Mouse (Mus musculus) CH12.LX (cell line): ENCODE results near the gene Zdhhc23. TPM values are rescaled to one million over a fixed set of nuclear protein-coding genes. Genes with fewer than 3 reads are reported as not detected.

Experiments used
- DNase-seq: peaks from one replicate; pipeline ENCODE4 v3.0.0-alpha.2; 2013; ENCODE audit errors: extremely low read depth
- H3K27ac ChIP-seq: 2 replicates; pipeline ENCODE4 v1.5.1; 2012; ENCODE audit warnings: low read depth, mild to moderate bottlenecking, control low read depth, moderate library complexity; ENCODE audit not compliant: insufficient read depth
- H3K27me3 ChIP-seq: replicated peaks from 2 replicates; pipeline ENCODE3; 2012; ENCODE audit warnings: inconsistent platforms
- H3K36me3 ChIP-seq, 2 experiments: replicated peaks in 1 of 2; 2 replicates each; pipeline versions ENCODE3 to v1.6.1; 2012; ENCODE audit warnings: inconsistent platforms in 1 of 2, low read length in 1 of 2, mild to moderate bottlenecking in 1 of 2, mixed read lengths in 1 of 2, moderate library complexity in 1 of 2; ENCODE audit not compliant: control insufficient read depth in 1 of 2, insufficient read depth in 1 of 2
- H3K4me1 ChIP-seq, 2 experiments: 2 replicates each; pipeline ENCODE4 v1.6.1; 2012; ENCODE audit warnings: inconsistent platforms in 1 of 2, moderate library complexity in 1 of 2; ENCODE audit not compliant: insufficient read depth in 2 of 2, control insufficient read depth in 1 of 2
- H3K4me2 ChIP-seq: 2 replicates; pipeline ENCODE4 v1.6.1; 2012; ENCODE audit warnings: low read depth, mild to moderate bottlenecking, control low read depth; ENCODE audit not compliant: poor library complexity, insufficient read depth, severe bottlenecking
- H3K4me3 ChIP-seq, 3 experiments: fragments of 150-350 bp in 1 of 3; sonication (generic) in 1 of 3; replicated peaks in 1 of 3; 2 replicates each; pipeline versions ENCODE3 to v1.5.1; 2011 to 2012; ENCODE audit warnings: low read depth in 2 of 3, low read length in 2 of 3, mild to moderate bottlenecking in 2 of 3, moderate library complexity in 2 of 3, control low read depth in 1 of 3, improper control_type of control experiment in 1 of 3, inconsistent platforms in 1 of 3, mixed read lengths in 1 of 3; ENCODE audit not compliant: poor library complexity in 1 of 3
- H3K79me2 ChIP-seq: replicated peaks from 2 replicates; pipeline ENCODE4 v1.6.1; 2012; ENCODE audit warnings: mild to moderate bottlenecking, moderate library complexity; ENCODE audit not compliant: control insufficient read depth, poor library complexity, insufficient read depth, severe bottlenecking; ENCODE audit errors: extremely low read depth
- H3K9ac ChIP-seq: 2 replicates; pipeline ENCODE4 v1.6.1; 2012; ENCODE audit warnings: low read depth, mild to moderate bottlenecking, control low read depth, moderate library complexity; ENCODE audit not compliant: insufficient read depth
- H3K9me3 ChIP-seq: replicated peaks from 2 replicates; pipeline ENCODE3; 2012; ENCODE audit warnings: low read length, inconsistent platforms, mixed read lengths
- BHLHE40 ChIP-seq: IDR thresholded peaks from 2 replicates; pipeline ENCODE4 v1.6.1; 2011; ENCODE audit warnings: mild to moderate bottlenecking, low read depth, low read length, improper control_type of control experiment
- CTCF ChIP-seq, 2 experiments: IDR thresholded peaks in 1 of 2; conservative IDR thresholded peaks in 1 of 2; 2 replicates each; pipeline ENCODE4 v1.5.1; 2011 to 2012; ENCODE audit warnings: low read depth in 2 of 2, low read length in 2 of 2, improper control_type of control experiment in 1 of 2, inconsistent platforms in 1 of 2, mild to moderate bottlenecking in 1 of 2, moderate library complexity in 1 of 2
- GABPA ChIP-seq: IDR thresholded peaks from 2 replicates; pipeline ENCODE4 v1.6.1; 2012; ENCODE audit warnings: low read depth, low read length, improper control_type of control experiment, inconsistent platforms; ENCODE audit not compliant: insufficient replicate concordance
- JUND ChIP-seq: conservative IDR thresholded peaks from 2 replicates; pipeline ENCODE4 v1.6.1; 2011; ENCODE audit warnings: low read depth, low read length, improper control_type of control experiment
- POLR2A ChIP-seq: IDR thresholded peaks from 2 replicates; pipeline ENCODE4 v1.6.1; 2011; ENCODE audit warnings: low read depth, mild to moderate bottlenecking, improper control_type of control experiment, low read length
- RAD21 ChIP-seq: IDR thresholded peaks from 2 replicates; pipeline ENCODE4 v1.6.1; 2011; ENCODE audit warnings: low read depth, mild to moderate bottlenecking, low read length, improper control_type of control experiment, moderate library complexity
- RCOR1 ChIP-seq: conservative IDR thresholded peaks from 2 replicates; pipeline ENCODE4 v1.6.1; 2012; ENCODE audit warnings: low read depth, mild to moderate bottlenecking, inconsistent platforms, low read length, improper control_type of control experiment
- TCF12 ChIP-seq: IDR thresholded peaks from 2 replicates; pipeline ENCODE4 v1.6.1; 2014; ENCODE audit warnings: low read depth, mild to moderate bottlenecking, inconsistent platforms, low read length, improper control_type of control experiment
- USF1 ChIP-seq: IDR thresholded peaks from 2 replicates; pipeline ENCODE4 v1.6.1; 2014; ENCODE audit warnings: low read depth, mild to moderate bottlenecking, inconsistent platforms, low read length, improper control_type of control experiment
- ZMIZ1 ChIP-seq: IDR thresholded peaks from 2 replicates; pipeline ENCODE4 v1.6.1; 2012; ENCODE audit warnings: low read depth, mild to moderate bottlenecking, inconsistent platforms, low read length, improper control_type of control experiment
- dilution Hi-C: fragments of 300-500 bp; cut with MboI; formaldehyde crosslinking; loops from 2 replicates; pipeline ENCODE4 v1.14.3; 2020; ENCODE audit warnings: low sequenced_read_pairs; ENCODE audit not compliant: extremely low pct_unique_long_range_greater_than_20kb, extremely low pct_ligation_motif_present
- in situ Hi-C: fragments of 300-500 bp; cut with MboI; formaldehyde crosslinking; loops from 3 replicates; pipeline ENCODE4 v1.14.3; 2019; ENCODE audit warnings: low sequenced_read_pairs, low pct_ligation_motif_present, low pct_unique_long_range_greater_than_20kb, mixed read lengths
- polyA plus RNA-seq: library from polyadenylated mRNA; unstranded; fragments of >175 nt; gene quantifications from 2 replicates; pipeline ENCODE4 v1.2.1, GENCODE M21; 2012; ENCODE audit warnings: low read depth; ENCODE audit not compliant: insufficient read length
- total RNA-seq, 2 experiments: library from RNA; depleted of rRNA; stranded (reverse); fragments of 300-350 nt in 1 of 2; fragments of >200 nt in 1 of 2; gene quantifications; 2 replicates each; pipeline ENCODE4 v1.2.3; 2012 to 2014

The Zdhhc23 gene
- total and polyA plus RNA-seq, 3 experiments: 0.20 to 0.68 (median 0.46) TPM

DNA sequence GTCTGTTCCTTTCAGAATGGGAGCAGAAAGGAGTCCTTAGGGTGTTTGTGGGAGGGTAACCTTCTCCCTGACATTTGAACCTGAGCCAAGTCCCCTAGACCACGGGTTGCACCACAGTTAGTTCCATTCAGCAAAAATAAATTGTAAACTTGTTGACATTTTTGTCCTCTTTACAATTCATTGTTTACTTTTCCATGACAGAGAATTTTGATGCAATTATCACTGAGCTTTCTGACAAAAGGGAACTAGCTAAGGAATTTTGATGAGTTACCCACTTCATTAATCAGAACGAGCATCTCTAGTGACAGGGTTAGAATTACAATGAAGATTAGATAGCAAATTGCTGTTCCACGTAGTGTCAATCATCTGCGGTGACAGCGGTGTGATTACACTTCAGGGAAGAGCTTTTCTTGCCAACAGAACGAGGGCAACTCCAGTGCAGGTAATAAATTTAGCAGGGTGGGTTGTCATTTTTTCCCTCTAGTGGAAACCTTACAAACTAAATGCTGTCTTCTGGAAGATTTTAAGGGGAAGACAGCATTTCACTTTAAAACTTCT is 54.5 kb downstream of the Zdhhc23 start:
- H3K27me3 ChIP-seq: no peaks in the 10 kb centered on the region
- H3K4me3 ChIP-seq: no peak overlapping the region
- no peak for TF ChIP-seq RAD21
- H3K36me3 ChIP-seq: peaks cover 2 to 33% of the 10 kb centered on the region in 2 experiments
- dilution Hi-C loops (no loop called here), in situ Hi-C loops (no loop called here)
- no peaks in the 10 kb centered on the region for H3K4me1 ChIP-seq
- H3K9me3 ChIP-seq: no peaks in the 10 kb centered on the region
- H3K79me2 ChIP-seq: no peaks in the 10 kb centered on the region
- H3K9ac ChIP-seq: no peak overlapping the region
- DNase-seq: no peak
- H3K27ac ChIP-seq: no peak overlapping the region
- no peak overlapping the region for H3K4me2 ChIP-seq

DNA sequence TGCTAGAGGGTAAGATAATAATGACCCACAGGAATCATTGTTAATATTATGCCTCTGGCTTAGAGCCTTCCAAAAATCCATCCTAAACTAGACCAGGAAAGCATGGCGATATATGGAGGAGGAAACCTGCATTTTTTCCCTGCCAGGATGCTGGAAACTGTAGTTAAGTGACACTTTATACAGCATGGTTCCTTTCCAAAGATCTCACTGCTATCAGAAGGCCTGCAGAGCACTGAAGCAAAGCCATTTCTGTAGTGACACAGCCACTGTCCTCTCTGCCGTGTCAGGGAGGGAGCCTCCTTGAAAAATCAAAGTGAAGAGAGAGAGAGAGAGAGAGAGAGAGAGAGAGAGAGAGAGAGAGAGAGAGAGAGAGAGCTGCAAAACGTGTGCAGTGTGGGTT is 57.0 kb downstream of the Zdhhc23 start:
- no peaks in the 10 kb centered on the region for H3K4me1 ChIP-seq
- no peak for DNase-seq
- no peak overlapping the region for H3K9ac ChIP-seq
- no peak overlapping the region for H3K4me3 ChIP-seq
- no peaks in the 10 kb centered on the region for H3K79me2 ChIP-seq
- TF ChIP-seq GABPA (no peak), RAD21 (no peak)
- TF ChIP-seq, all 38 proteins: peak for 0
- peaks cover 4 to 39% of the 10 kb centered on the region in 2 experiments for H3K36me3 ChIP-seq
- no peak overlapping the region for H3K27ac ChIP-seq
- H3K9me3 ChIP-seq: no peaks in the 10 kb centered on the region
- no peak overlapping the region for H3K4me2 ChIP-seq
- in situ Hi-C loops: no loop called here
- dilution Hi-C loops: no loop called here
- no peaks in the 10 kb centered on the region for H3K27me3 ChIP-seq

DNA sequence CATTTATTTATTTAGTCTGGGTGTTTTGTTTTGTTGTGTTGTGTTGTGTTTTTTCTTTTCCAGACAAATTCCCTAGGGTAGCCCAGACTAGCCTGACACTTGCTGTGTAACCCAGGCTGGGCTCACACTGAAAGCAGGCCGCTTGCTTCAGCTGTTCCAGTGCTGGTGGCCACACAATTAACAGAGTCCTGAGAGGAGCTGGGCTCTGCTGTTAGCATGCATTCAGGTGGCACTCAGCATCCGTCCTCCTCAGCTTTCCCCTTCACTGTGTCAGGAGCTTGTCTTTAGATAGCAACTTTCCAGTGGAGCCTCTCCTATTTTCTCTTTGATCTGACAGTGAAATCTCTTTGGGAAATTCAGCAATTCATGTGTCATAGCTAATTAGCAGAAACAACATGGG is 57.6 kb downstream of the Zdhhc23 start:
- DNase-seq: no peak
- Histone ChIP-seq H3K9ac (no peak overlapping the region), H3K9me3 (no peaks in the 10 kb centered on the region), H3K79me2 (no peaks in the 10 kb centered on the region), H3K27me3 (no peaks in the 10 kb centered on the region), H3K4me3 (no peak overlapping the region), H3K36me3 (peaks cover 4 to 37% of the 10 kb centered on the region in 2 experiments), H3K4me1 (no peaks in the 10 kb centered on the region), H3K27ac (no peak overlapping the region), H3K4me2 (no peak overlapping the region)
- dilution Hi-C loops: no loop called here
- TF ChIP-seq USF1: no peak
- no peak for TF ChIP-seq POLR2A
- no peak for TF ChIP-seq TCF12
- TF ChIP-seq CTCF (conservative IDR thresholded peaks at IDR 0.05 in 1 of 2, IDR thresholded peaks at IDR 0.05 in 1 of 2; ENCODE audit: low read depth in 2 of 2, low read length in 2 of 2): no peak
- TF ChIP-seq BHLHE40: no peak
- in situ Hi-C loops: no loop called here

DNA sequence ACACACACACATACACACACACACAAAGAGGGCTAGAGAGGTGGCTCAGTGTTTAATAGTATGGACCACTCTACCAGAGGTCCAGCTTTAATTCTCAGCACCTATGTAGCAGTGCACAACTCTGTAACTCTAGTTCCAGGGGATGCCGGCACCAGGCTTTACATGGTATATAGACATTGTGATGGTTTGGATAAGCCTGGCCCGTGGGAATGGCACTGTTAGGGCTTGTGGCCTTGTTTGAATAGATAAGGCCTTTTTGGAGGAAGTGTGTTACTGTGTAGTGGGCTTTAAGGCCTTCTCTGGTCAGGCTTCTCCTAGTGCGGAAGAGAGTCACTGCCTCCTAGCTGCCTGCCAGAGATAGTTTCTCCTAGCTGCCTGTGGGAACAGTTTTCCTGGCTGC is 60.7 kb downstream of the Zdhhc23 start:
- no peak for TF ChIP-seq RCOR1
- TF ChIP-seq JUND: no peak
- no peak for TF ChIP-seq ZMIZ1
- TF ChIP-seq BHLHE40: no peak
- Histone ChIP-seq H3K27ac (no peak overlapping the region), H3K9ac (no peak overlapping the region), H3K4me3 (no peak overlapping the region), H3K79me2 (no peaks in the 10 kb centered on the region), H3K9me3 (no peaks in the 10 kb centered on the region), H3K4me1 (no peaks in the 10 kb centered on the region), H3K27me3 (no peaks in the 10 kb centered on the region), H3K4me2 (no peak overlapping the region), H3K36me3 (peaks cover 7 to 32% of the 10 kb centered on the region in 2 experiments)
- DNase-seq: no peak
- in situ Hi-C loops: no loop called here
- dilution Hi-C loops: no loop called here
